ENCODE assay signal across 27 mouse cellular contexts in genomic region chr16:96317803-96318202, GRCm38 (mm10).
DNase-seq lines count a peak whose midpoint lies in the region; ATAC-seq and TF ChIP-seq lines count a peak whose summit lies in the region.
"Had no signal": no experiment of that assay in that cellular context is flagged by ENCODE, and none has a peak within 500 bp of the region (broad histone marks: within the 10 kb centered on the region; RNA-seq: fewer than 3 reads in every experiment).

No protein-coding gene starts in this region.

- no peaks in the 10 kb centered on the region for H3K36me3 ChIP-seq in C2C12 (ENCODE audit: control insufficient read depth, insufficient read depth)
- H3K36me3 ChIP-seq: embryonic facial prominence, embryonic 12.5 days; embryonic facial prominence, embryonic 15.5 days; heart, embryonic 10.5 days; heart, embryonic 13.5 days had no signal

- H3K27me3 ChIP-seq in C2C12 (ENCODE audit: control insufficient read depth, insufficient read depth, insufficient read length): no peaks in the 10 kb centered on the region
- H3K27me3 ChIP-seq: embryonic facial prominence, embryonic 12.5 days; embryonic facial prominence, embryonic 15.5 days; heart, embryonic 13.5 days; Patski had no signal

- H3ac ChIP-seq in C2C12 (ENCODE audit: control insufficient read depth, insufficient read length, low read depth): no peak overlapping the region

- no peaks in the 10 kb centered on the region for H3K79me2 ChIP-seq in C2C12 (ENCODE audit: control insufficient read depth, insufficient read depth)

- ATAC-seq in activated CD4-positive, CD25-positive, alpha-beta regulatory T cell, adult 4 months: no peak
- ATAC-seq: CD4-positive, CD25-positive, alpha-beta regulatory T cell, adult 4 months; forebrain, embryonic 14.5 days; forebrain, postnatal 0 days; hindbrain, postnatal 0 days; inflammation-experienced regulatory T-cells, adult 6 months; intestine, embryonic 16.5 days; Patski had no signal

- H3K79me3 ChIP-seq in C2C12 (ENCODE audit: low read depth): no peaks in the 10 kb centered on the region

- H3K4me3 ChIP-seq in C2C12 (ENCODE audit: insufficient read depth, poor library complexity, severe bottlenecking): no peak overlapping the region
- H3K4me3 ChIP-seq: embryonic facial prominence, embryonic 12.5 days; embryonic facial prominence, embryonic 15.5 days; heart, adult 2 months; heart, embryonic 10.5 days; heart, embryonic 13.5 days had no signal

- no peak for TF ChIP-seq CTCF in C2C12 (IDR thresholded peaks at IDR 0.05; ENCODE audit: control insufficient read depth, insufficient read depth, insufficient read length)

- DNase-seq in adrenal gland, postnatal 14 days: peak; percentile 37
- DNase-seq in adrenal gland, adult 18-20 months (ENCODE audit: low spot score in 2 of 2): no peak
- peak; percentile 15 for DNase-seq in adrenal gland, postnatal 25 days
- DNase-seq in cerebellum, postnatal 25 days: no peak
- no peak for DNase-seq in urinary bladder, postnatal 10 days (ENCODE audit: low spot score)
- DNase-seq: B cell, adult 2 months; cerebellum, adult 11 months; cerebellum, adult 8-10 months; cerebellum, postnatal 14 days; forebrain, postnatal 0 days; gastrocnemius, postnatal 36 days; heart, adult 2 months; heart, postnatal 14 days; heart, postnatal 4 days; kidney, adult 18-20 months had no signal

TF ChIP-seq in C2C12, 6 proteins besides CTCF, POLR2A, EP300 and RAD21:
- TF ChIP-seq MYOD1 (IDR thresholded peaks at IDR 0.05; ENCODE audit: control insufficient read depth, insufficient read length, low read depth) (peak; percentile 66), CEBPB (IDR thresholded peaks at IDR 0.05; ENCODE audit: low read depth) (no peak)

Comparison
In these comparisons a context has a peak if more than half of its experiments do, and no peak if none do; other contexts are left out.
1. DNase-seq: peak in adrenal gland, postnatal 14 days (single experiment) and adrenal gland, postnatal 25 days (single experiment); none in adrenal gland, adult 18-20 months (0 of 2), cerebellum, postnatal 25 days (0 of 2) and urinary bladder, postnatal 10 days (single experiment).